Mouse (Mus musculus): ENCODE measurements around the gene Ism2.

DNA sequence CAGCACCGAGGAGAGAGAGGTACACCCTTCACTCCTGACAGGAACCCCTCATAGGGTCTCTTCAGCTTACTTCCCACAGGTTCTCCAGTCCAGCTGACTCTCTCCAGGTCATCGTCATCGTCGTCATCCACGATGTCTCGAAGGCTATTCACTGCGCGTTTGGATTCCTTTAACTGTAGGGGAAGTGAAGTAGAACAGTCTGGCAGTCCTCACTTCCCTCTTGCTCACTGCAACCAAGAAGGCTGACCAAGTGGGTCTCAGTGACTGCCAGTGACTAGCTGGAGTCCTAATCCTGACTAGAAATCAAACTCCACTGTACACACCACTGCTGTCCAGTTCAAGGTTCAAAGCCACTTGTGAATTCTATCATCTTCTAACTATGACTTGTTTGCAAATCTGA, 38.9 kb downstream of the Ism2 start:
- TF ChIP-seq CTCF (IDR thresholded peaks at IDR 0.05; ENCODE audit: low read depth, low read length) (no peak), GATA2 (IDR thresholded peaks at IDR 0.05; ENCODE audit: borderline replicate concordance, low read depth, low read length) (no peak), TAL1 (conservative IDR thresholded peaks at IDR 0.05; ENCODE audit: low read depth, low read length) (no peak), POLR2AphosphoS5 (IDR thresholded peaks at IDR 0.05; ENCODE audit: insufficient replicate concordance, low read depth, low read length) (no peak), GATA1 (IDR thresholded peaks at IDR 0.05; ENCODE audit: borderline replicate concordance, low read length) (no peak)
